Mouse (Mus musculus) cerebellum, adult 11 months (tissue): Measurements from ENCODE around the gene Xcr1.
A peak's percentile ranks its signal among the peaks of the same experiment; 100 is the strongest.

ENCODE experiments used
- DNase-seq: peaks from one replicate; pipeline ENCODE4 v3.0.0; 2022

Xcr1 gene

GRCm38 (mm10) chr9:123814821-123815220 lies 47.0 kb downstream of the Xcr1 start:
- peak; percentile 45 for DNase-seq

GRCm38 (mm10) chr9:123814326-123814725 lies 47.5 kb downstream of the Xcr1 start:
- no peak for DNase-seq

- DNase-seq, result no peak
Observed at GRCm38 (mm10) chr9:123811831-123812230, 50.0 kb downstream of the Xcr1 start.

GRCm38 (mm10) chr9:123808583-123808982 lies 53.2 kb downstream of the Xcr1 start:
- DNase-seq, result no peak

GRCm38 (mm10) chr9:123806267-123806666 lies 55.6 kb downstream of the Xcr1 start, which contains the start of gene Cxcr6:
Gene Cxcr6, plus strand, starts transcription at chr9:123806475.
- no peak for DNase-seq

- DNase-seq, result no peak
Observed at GRCm38 (mm10) chr9:123805241-123805640, 56.6 kb downstream of the Xcr1 start.

GRCm38 (mm10) chr9:123802896-123803295 lies 58.9 kb downstream of the Xcr1 start:
- DNase-seq, result no peak

- no peak for DNase-seq
Observed at GRCm38 (mm10) chr9:123802421-123802820, 59.4 kb downstream of the Xcr1 start.
